Mouse (Mus musculus): ENCODE measurements around the gene Cpne4. TPM values are rescaled to one million over a fixed set of nuclear protein-coding genes. Genes with fewer than 3 reads are reported as not detected.

Cpne4 gene
- total and polyA plus RNA-seq, 3 experiments, result not detected

- H3K79me2 ChIP-seq (ENCODE audit: control insufficient read depth, insufficient read depth, low read length, poor library complexity), result no peaks in the 10 kb centered on the region
- H3K27me3 ChIP-seq (ENCODE audit: control insufficient read depth in 1 of 2, insufficient read depth in 2 of 2, low read length in 2 of 2), result no peaks in the 10 kb centered on the region
- H3K36me3 ChIP-seq (ENCODE audit: control insufficient read depth in 1 of 2, insufficient read depth in 2 of 2, low read length in 2 of 2), result no peaks in the 10 kb centered on the region
- H3K9ac ChIP-seq (ENCODE audit: control insufficient read depth, low read depth, low read length, poor library complexity, severe bottlenecking), result no peak overlapping the region
- H3K9me3 ChIP-seq (replicated peaks; ENCODE audit: insufficient read depth, low read length), result no peaks in the 10 kb centered on the region
- DNase-seq (ENCODE audit: low read depth, low spot score), result no peak
- TF ChIP-seq ZNF384 (IDR thresholded peaks at IDR 0.05; ENCODE audit: low read depth, low read length), result no peak
- no peak for TF ChIP-seq KAT2A (conservative IDR thresholded peaks at IDR 0.05; ENCODE audit: low read depth, low read length)
- TF ChIP-seq MYC (IDR thresholded peaks at IDR 0.05; ENCODE audit: low read depth, low read length), result no peak
- TF ChIP-seq TBP (IDR thresholded peaks at IDR 0.05; ENCODE audit: low read depth, low read length), result no peak
- TF ChIP-seq SIN3A (IDR thresholded peaks at IDR 0.05; ENCODE audit: low read length), result no peak
- TF ChIP-seq USF2 (IDR thresholded peaks at IDR 0.05; ENCODE audit: borderline replicate concordance in 1 of 2, insufficient read depth in 1 of 2, low read depth in 1 of 2, low read length in 2 of 2), result no peak
- TF ChIP-seq ZKSCAN1 (IDR thresholded peaks at IDR 0.05; ENCODE audit: low read depth, low read length), result no peak
- TF ChIP-seq NRF1 (IDR thresholded peaks at IDR 0.05; ENCODE audit: insufficient read depth, low read depth, low read length, poor library complexity, severe bottlenecking), result no peak
- TF ChIP-seq TAL1 (IDR thresholded peaks at IDR 0.05; ENCODE audit: low read length), result no peak
- TF ChIP-seq POLR2AphosphoS2 (IDR thresholded peaks at IDR 0.05; ENCODE audit: low read length), result no peak
- no peaks in the 10 kb centered on the region for H3K4me1 ChIP-seq (ENCODE audit: control insufficient read depth in 1 of 2, insufficient read depth in 2 of 2, low read length in 2 of 2)
- no peak overlapping the region for H3K27ac ChIP-seq (ENCODE audit: control insufficient read depth, low read depth, low read length)
- no peak overlapping the region for H3K4me3 ChIP-seq (ENCODE audit: control insufficient read depth in 1 of 2, insufficient read depth in 1 of 2, low read depth in 2 of 2, low read length in 2 of 2)
These were observed 354.0 kb downstream of the Cpne4 start for GRCm38 (mm10) chr9:104901118-104901517.

GRCm38 (mm10) chr9:104901827-104902226 lies 354.7 kb downstream of the Cpne4 start:
- Histone ChIP-seq H3K4me3 (ENCODE audit: control insufficient read depth in 1 of 2, insufficient read depth in 1 of 2, low read depth in 2 of 2, low read length in 2 of 2) (no peak overlapping the region), H3K9me3 (replicated peaks; ENCODE audit: insufficient read depth, low read length) (no peaks in the 10 kb centered on the region)
- no peak for DNase-seq (ENCODE audit: low read depth, low spot score)

GRCm38 (mm10) chr9:104912686-104913085 lies 365.6 kb downstream of the Cpne4 start:
- no peaks in the 10 kb centered on the region for H3K4me1 ChIP-seq (ENCODE audit: control insufficient read depth in 1 of 2, insufficient read depth in 2 of 2, low read length in 2 of 2)
- no peak overlapping the region for H3K9ac ChIP-seq (ENCODE audit: control insufficient read depth, low read depth, low read length, poor library complexity, severe bottlenecking)
- H3K4me3 ChIP-seq (ENCODE audit: control insufficient read depth in 1 of 2, insufficient read depth in 1 of 2, low read depth in 2 of 2, low read length in 2 of 2), result no peak overlapping the region
- H3K9me3 ChIP-seq (replicated peaks; ENCODE audit: insufficient read depth, low read length), result no peaks in the 10 kb centered on the region
- H3K27me3 ChIP-seq (ENCODE audit: control insufficient read depth in 1 of 2, insufficient read depth in 2 of 2, low read length in 2 of 2), result no peaks in the 10 kb centered on the region
- H3K36me3 ChIP-seq (ENCODE audit: control insufficient read depth in 1 of 2, insufficient read depth in 2 of 2, low read length in 2 of 2), result no peaks in the 10 kb centered on the region
- TF ChIP-seq EP300 (IDR thresholded peaks at IDR 0.05; ENCODE audit: low read depth in 1 of 2, low read length in 2 of 2), result no peak
- no peak overlapping the region for H3K27ac ChIP-seq (ENCODE audit: control insufficient read depth, low read depth, low read length)
- H3K79me2 ChIP-seq (ENCODE audit: control insufficient read depth, insufficient read depth, low read length, poor library complexity), result no peaks in the 10 kb centered on the region
- DNase-seq (ENCODE audit: low read depth, low spot score), result no peak

More at GRCm38 (mm10) chr9:104901827-104902226, 354.7 kb downstream of the Cpne4 start:
- no peak overlapping the region for H3K27ac ChIP-seq (ENCODE audit: control insufficient read depth, low read depth, low read length)
- H3K36me3 ChIP-seq (ENCODE audit: control insufficient read depth in 1 of 2, insufficient read depth in 2 of 2, low read length in 2 of 2), result no peaks in the 10 kb centered on the region
- TF ChIP-seq TCF12 (IDR thresholded peaks at IDR 0.05; ENCODE audit: low read depth, low read length), result no peak
- no peak for TF ChIP-seq POLR2A (IDR thresholded peaks at IDR 0.05; ENCODE audit: control insufficient read depth in 1 of 2, insufficient read depth in 1 of 2, low read depth in 1 of 2, low read length in 2 of 2, poor library complexity in 1 of 2)
- no peak for TF ChIP-seq CTCF (IDR thresholded peaks at IDR 0.05 in 2 of 3, conservative IDR thresholded peaks at IDR 0.05 in 1 of 3; ENCODE audit: control insufficient read depth in 1 of 3, insufficient read depth in 1 of 3, low read depth in 2 of 3, low read length in 3 of 3, poor library complexity in 1 of 3, severe bottlenecking in 1 of 3)
- TF ChIP-seq TBP (IDR thresholded peaks at IDR 0.05; ENCODE audit: low read depth, low read length), result no peak
- TF ChIP-seq ELF1 (IDR thresholded peaks at IDR 0.05; ENCODE audit: low read depth, low read length), result no peak
- TF ChIP-seq MAFK (IDR thresholded peaks at IDR 0.05; ENCODE audit: borderline replicate concordance, low read depth, low read length), result no peak
- TF ChIP-seq POLR2AphosphoS5 (IDR thresholded peaks at IDR 0.05; ENCODE audit: borderline replicate concordance, low read depth, low read length), result no peak
- TF ChIP-seq MYB (IDR thresholded peaks at IDR 0.05; ENCODE audit: low read depth, low read length), result no peak
- no peaks in the 10 kb centered on the region for H3K4me1 ChIP-seq (ENCODE audit: control insufficient read depth in 1 of 2, insufficient read depth in 2 of 2, low read length in 2 of 2)
- H3K79me2 ChIP-seq (ENCODE audit: control insufficient read depth, insufficient read depth, low read length, poor library complexity), result no peaks in the 10 kb centered on the region
- no peaks in the 10 kb centered on the region for H3K27me3 ChIP-seq (ENCODE audit: control insufficient read depth in 1 of 2, insufficient read depth in 2 of 2, low read length in 2 of 2)
- no peak overlapping the region for H3K9ac ChIP-seq (ENCODE audit: control insufficient read depth, low read depth, low read length, poor library complexity, severe bottlenecking)

Data from MEL (cell line).